Mouse (Mus musculus) adrenal gland, postnatal 36 days (tissue): ENCODE measurements at regions not wholly inside any gene's neighbourhood (a gene's known extent, or its start where the extent isn't known, plus 50 kb on each side); places are given as distances from the start of the nearest gene placed in this dataset.
A peak's percentile ranks its signal among the peaks of the same experiment; 100 is the strongest.
"Not testable (repeated sequence)": the region's sequence is repeated elsewhere in the genome, so short reads cannot be mapped to it uniquely, and the experiment has no call there.

ENCODE experiments used
- DNase-seq, 2 experiments: peaks; one replicate each; pipeline ENCODE4 v3.0.0; 2021; ENCODE audit warnings: mixed read lengths in 1 of 2

GRCm38 (mm10) chr16:15175516-15175915, 141.7 kb upstream of the Gm21897 start:
- DNase-seq: peak; percentile 6 to 29

- no peak for DNase-seq
Observed at GRCm38 (mm10) chr16:15185714-15186113, 131.5 kb upstream of the Gm21897 start.

- DNase-seq: peak; percentile 15 to 50
Observed at GRCm38 (mm10) chr16:15194926-15195711, 122.1 kb upstream of the Gm21897 start.

GRCm38 (mm10) chr16:15195931-15196330, 121.3 kb upstream of the Gm21897 start:
- DNase-seq: not testable (repeated sequence)

- DNase-seq: no peak
Observed at GRCm38 (mm10) chr16:15196855-15197254, 120.4 kb upstream of the Gm21897 start.

GRCm38 (mm10) chr16:15215921-15216320, 101.3 kb upstream of the Gm21897 start:
- no peak for DNase-seq

- DNase-seq: no peak
Observed at GRCm38 (mm10) chr16:15220961-15221547, 96.2 kb upstream of the Gm21897 start.

- DNase-seq: no peak
Observed at GRCm38 (mm10) chr16:15237836-15238235, 79.4 kb upstream of the Gm21897 start.

GRCm38 (mm10) chr16:15238449-15238848, 78.8 kb upstream of the Gm21897 start:
- no peak for DNase-seq

GRCm38 (mm10) chr16:15250186-15250585, 67.1 kb upstream of the Gm21897 start:
- no peak for DNase-seq

GRCm38 (mm10) chr16:15251686-15252085, 65.6 kb upstream of the Gm21897 start:
- no peak for DNase-seq

- no peak for DNase-seq
Observed at GRCm38 (mm10) chr16:15252666-15253347, 64.5 kb upstream of the Gm21897 start.

- no peak for DNase-seq
Observed at GRCm38 (mm10) chr16:15253348-15253693, 63.9 kb upstream of the Gm21897 start.

GRCm38 (mm10) chr16:15254669-15255068, 62.6 kb upstream of the Gm21897 start:
- peak in 1 of 2 experiments; percentile 7 for DNase-seq

GRCm38 (mm10) chr16:15259474-15259873, 57.8 kb upstream of the Gm21897 start:
- no peak for DNase-seq

- no peak for DNase-seq
Observed at GRCm38 (mm10) chr16:15260069-15260468, 57.2 kb upstream of the Gm21897 start.
